Mouse (Mus musculus) right cerebral cortex, postnatal 4 days (tissue): ENCODE results near the gene Apoa2.

Source experiments
- DNase-seq: peaks from one replicate; pipeline ENCODE4 v3.0.0-alpha.2; 2022

Apoa2 gene

DNA sequence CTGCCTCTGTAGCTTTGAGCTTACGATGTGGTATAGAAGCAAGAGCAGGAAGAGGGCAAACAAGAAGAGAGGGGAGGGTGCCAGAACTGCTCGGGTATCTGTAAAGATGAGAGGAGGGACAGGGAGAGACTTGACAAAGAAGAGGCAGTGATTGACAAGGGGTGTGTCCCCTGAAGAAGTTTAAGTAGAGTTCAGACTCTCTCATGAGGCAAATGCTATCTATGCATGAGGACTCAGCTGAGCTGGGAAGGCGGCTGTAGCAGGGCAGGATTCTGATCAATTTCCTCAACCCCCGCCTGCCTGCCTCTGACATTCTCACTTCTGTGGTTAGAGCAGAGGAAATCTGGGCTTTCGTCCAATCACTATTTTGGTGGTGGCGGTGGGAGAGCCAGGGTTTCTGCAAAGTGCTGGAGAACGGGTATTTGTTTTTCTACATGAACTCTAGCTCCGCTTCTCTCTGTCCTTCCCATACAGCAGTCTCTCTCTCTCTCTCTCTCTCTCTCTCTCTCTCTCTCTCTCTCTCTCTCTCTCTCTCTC lies 37.8 kb downstream of the Apoa2 start:
- DNase-seq: peak; percentile 58

- no peak for DNase-seq
Observed at GRCm38 (mm10) chr1:171263185-171263611, 38.3 kb downstream of the Apoa2 start.

GRCm38 (mm10) chr1:171263666-171264461 lies 39.0 kb downstream of the Apoa2 start:
- DNase-seq: no peak

DNA sequence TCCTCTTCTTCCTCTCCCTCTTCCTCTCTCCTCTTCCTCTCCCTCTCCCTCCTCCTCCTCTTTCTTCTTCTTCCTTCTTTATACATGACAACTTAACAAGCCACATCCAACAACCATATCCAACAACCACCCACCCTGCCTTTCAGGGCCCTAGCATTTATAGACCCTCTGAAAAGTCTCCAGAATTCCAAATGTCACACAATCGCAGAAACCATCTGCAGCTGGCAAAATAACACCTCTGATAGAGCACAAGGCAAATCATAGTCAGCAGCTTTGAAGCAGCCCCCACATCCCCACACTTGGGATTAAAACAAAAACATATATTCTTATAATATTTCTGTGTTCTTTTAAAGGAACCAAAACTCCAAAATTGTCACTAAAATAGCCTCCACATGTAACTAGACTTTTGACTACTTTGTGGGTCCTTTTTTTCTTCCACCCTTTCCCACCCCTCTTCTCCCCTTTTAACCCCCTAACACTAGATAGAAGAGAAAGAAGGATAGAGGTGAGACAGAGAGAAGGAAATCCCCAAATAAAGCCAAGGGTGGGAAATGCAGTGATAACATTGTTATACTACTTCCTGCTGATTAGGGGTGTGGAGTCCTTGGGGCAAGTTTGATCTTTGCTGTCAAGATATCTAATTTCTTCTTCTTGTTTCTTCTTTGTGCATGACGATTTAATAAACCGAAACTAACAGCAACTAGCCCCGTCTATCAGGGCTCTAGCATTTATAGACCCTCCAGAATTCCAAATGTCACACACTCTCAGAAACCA lies 41.3 kb downstream of the Apoa2 start:
- no peak for DNase-seq

GRCm38 (mm10) chr1:171268341-171268740 lies 43.5 kb downstream of the Apoa2 start:
- no peak for DNase-seq

DNA sequence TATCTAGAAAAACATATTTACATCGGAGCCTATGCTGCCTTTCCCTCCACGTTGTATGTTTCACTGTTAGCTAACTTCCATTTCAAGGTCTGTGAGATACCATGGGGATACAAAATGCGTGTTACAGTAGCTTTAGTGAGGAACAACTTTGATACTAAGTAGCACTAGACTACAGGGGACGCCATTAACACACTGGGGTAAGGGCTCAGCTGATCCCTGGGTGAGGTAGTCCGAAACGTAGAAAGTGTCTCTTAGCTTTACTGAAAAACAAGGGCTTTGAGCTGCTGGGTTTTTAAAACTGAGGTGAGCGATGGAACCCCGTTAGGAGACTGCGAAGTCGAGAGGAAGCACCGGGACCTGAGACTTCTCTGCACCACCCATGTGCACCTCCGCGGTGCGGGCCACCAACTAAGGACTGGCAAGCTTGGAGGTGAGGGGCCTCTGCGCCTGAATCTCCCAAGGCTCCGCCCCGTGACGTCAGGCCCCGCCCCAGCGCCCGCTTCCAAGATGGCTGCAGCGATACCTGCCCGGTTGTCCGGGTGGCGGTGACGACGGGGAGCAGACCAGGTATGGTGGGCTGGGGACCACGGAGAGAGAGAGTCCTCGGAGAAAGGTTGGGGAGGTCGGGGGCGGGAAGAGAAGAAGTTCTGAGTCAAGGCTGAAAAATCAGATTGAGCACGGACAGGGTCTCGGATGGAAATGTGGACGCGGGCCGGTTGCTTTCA lies 45.2 kb downstream of the Apoa2 start, which contains the start of gene B4galt3:
Gene B4galt3, plus strand, starts transcription at position 481 of the 725 bp plus-strand sequence.
- peak; percentile 93 for DNase-seq

- no peak for DNase-seq
Observed at GRCm38 (mm10) chr1:171270573-171270900, 45.7 kb downstream of the Apoa2 start.

DNA sequence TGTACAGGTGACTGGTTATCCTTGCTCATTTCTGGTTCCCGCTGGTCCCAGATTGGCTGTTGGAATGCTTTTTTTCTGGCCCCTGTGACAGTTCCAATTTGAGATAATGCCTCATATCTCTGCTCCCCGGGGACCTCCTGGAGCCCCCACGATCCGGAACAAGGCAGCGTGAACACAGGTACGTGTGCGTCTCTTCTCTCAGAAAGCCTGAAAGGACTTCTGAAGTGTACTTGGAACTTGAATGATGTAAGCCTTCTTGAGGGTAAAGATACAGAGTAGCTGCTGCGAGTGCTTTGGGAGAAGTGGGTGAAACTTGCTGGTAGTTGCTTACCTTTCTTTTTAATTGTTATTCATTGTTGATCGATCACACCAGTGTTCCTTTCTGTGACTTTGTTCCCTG lies 46.3 kb downstream of the Apoa2 start:
- no peak for DNase-seq

GRCm38 (mm10) chr1:171271622-171272021 lies 46.8 kb downstream of the Apoa2 start:
- no peak for DNase-seq

DNA sequence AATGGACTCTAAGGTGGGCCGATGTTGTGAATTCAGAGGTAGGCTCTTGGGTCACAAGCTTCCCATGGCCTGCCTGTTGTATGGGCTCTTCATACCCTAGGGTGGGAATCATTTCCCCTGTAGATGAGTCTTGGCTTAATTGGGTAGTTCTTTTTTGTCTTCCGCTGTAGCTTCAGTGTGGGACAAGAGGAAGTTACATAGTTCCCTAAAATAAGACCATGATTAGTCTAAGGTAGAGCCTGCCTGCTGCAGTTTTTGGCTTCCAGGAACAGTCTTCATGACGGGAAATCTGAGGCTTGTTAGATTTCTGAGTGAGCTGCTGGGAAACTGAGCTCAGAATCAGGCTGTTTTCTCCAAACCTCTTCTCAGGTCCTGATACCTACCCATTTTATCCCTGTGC lies 47.2 kb downstream of the Apoa2 start:
- DNase-seq: no peak

DNA sequence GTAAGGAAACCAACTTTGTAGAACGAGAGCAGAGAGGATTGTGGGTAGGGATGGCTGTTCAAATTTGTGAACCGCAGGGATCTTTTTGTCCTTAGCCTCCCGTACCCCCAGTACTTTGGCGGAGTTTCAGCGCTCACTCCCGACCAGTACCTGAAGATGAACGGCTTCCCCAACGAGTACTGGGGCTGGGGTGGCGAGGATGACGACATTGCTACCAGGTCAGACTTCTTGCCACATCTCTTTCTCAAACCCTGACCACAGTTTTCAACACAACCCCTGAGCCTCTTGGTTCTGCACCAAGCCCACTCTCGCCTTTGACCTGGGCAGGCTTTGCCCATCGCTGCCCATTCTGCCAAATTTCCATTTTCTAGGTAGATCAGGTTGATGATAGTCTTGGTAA lies 49.3 kb downstream of the Apoa2 start:
- DNase-seq: no peak

DNA sequence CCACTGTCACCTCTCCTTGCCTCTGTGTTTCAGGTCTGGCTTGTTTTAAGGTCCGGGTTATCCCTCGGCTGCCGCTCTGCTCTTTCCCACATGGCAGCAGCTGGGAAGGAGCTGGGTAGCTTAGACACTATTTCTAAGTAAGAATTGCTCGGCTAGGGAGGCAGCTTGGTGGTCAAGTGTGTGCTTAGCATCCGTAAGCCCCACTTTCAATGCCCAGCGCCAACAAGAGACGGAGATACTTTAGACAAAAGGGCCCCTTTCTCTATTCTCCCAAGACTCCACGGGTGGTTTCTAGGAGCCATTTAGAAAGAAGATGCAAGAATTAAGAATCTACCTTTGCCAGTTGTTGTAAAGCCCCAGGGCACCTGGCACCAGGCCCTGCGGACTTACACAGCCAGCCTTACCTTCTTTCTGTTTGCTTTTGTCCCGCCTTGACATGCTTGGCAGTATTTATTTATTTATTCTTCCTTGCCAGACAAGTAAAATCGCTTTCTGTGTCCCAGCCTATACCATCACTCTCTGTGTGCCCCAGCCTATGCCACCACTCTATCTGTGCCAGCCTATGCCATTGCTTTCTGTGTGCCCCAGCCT lies 50.4 kb downstream of the Apoa2 start:
- DNase-seq: no peak
